Mouse (Mus musculus) erythroblast, adult 5-6 weeks (primary cell): ENCODE results near the gene Tmem117. TPM values are rescaled to one million over a fixed set of nuclear protein-coding genes. Genes with fewer than 3 reads are reported as not detected.

Experiments
- ATAC-seq: replicated peaks from 2 replicates; pipeline ENCODE4 v1.8.0; 2016; ENCODE audit warnings: moderate number of reproducible peaks, mild to moderate bottlenecking, moderate TSS enrichment, inconsistent platforms; ENCODE audit not compliant: poor library complexity, low FRiP score, severe bottlenecking
- total RNA-seq, 2 experiments: library from RNA; stranded (forward) in 1 of 2; stranded (reverse) in 1 of 2; fragments of 150-400 nt in 1 of 2; fragments of 200-764, 138-1000 nt in 1 of 2; gene quantifications; 2 replicates each; pipeline versions ENCODE4 v1.2.3 to v1.2.4; 2015 to 2017; ENCODE audit warnings: low replicate concordance in 2 of 2

Gene Tmem117
- total RNA-seq, 2 experiments from 2014 or later, result not detected

- no peak for ATAC-seq
Observed at GRCm38 (mm10) chr15:94968403-94969180, 339.6 kb downstream of the Tmem117 start.

GRCm38 (mm10) chr15:94981798-94982197 lies 352.8 kb downstream of the Tmem117 start:
- no peak for ATAC-seq

GRCm38 (mm10) chr15:94995352-94995751 lies 366.3 kb downstream of the Tmem117 start:
- ATAC-seq, result no peak

GRCm38 (mm10) chr15:95005121-95005824 lies 376.2 kb downstream of the Tmem117 start:
- ATAC-seq, result no peak

- no peak for ATAC-seq
Observed at GRCm38 (mm10) chr15:95022251-95022650, 393.2 kb downstream of the Tmem117 start.

GRCm38 (mm10) chr15:95024401-95024800 lies 395.4 kb downstream of the Tmem117 start:
- no peak for ATAC-seq

- ATAC-seq, result no peak
Observed at GRCm38 (mm10) chr15:95028862-95029486, 399.9 kb downstream of the Tmem117 start.

GRCm38 (mm10) chr15:95029487-95029875 lies 400.4 kb downstream of the Tmem117 start:
- ATAC-seq, result no peak

GRCm38 (mm10) chr15:95042437-95042836 lies 413.4 kb downstream of the Tmem117 start:
- ATAC-seq, result no peak

GRCm38 (mm10) chr15:95044011-95044410 lies 415.0 kb downstream of the Tmem117 start:
- ATAC-seq, result no peak

- ATAC-seq, result no peak
Observed at GRCm38 (mm10) chr15:95047486-95047885, 418.5 kb downstream of the Tmem117 start.

- no peak for ATAC-seq
Observed at GRCm38 (mm10) chr15:95049171-95049729, 420.2 kb downstream of the Tmem117 start.

- ATAC-seq, result no peak
Observed at GRCm38 (mm10) chr15:95055081-95055650, 426.1 kb downstream of the Tmem117 start.

- ATAC-seq, result no peak
Observed at GRCm38 (mm10) chr15:95068023-95068422, 439.0 kb downstream of the Tmem117 start.

- no peak for ATAC-seq
Observed at GRCm38 (mm10) chr15:95068799-95069198, 439.8 kb downstream of the Tmem117 start.

- no peak for ATAC-seq
Observed at GRCm38 (mm10) chr15:95070881-95071280, 441.8 kb downstream of the Tmem117 start.

- ATAC-seq, result no peak
Observed at GRCm38 (mm10) chr15:95075356-95075755, 446.3 kb downstream of the Tmem117 start.

- ATAC-seq, result no peak
Observed at GRCm38 (mm10) chr15:95081654-95082053, 452.6 kb downstream of the Tmem117 start.

- ATAC-seq, result no peak
Observed at GRCm38 (mm10) chr15:95085962-95086361, 456.9 kb downstream of the Tmem117 start.

- ATAC-seq, result no peak
Observed at GRCm38 (mm10) chr15:95100133-95100532, 471.1 kb downstream of the Tmem117 start.
